Mouse (Mus musculus): ENCODE results near the gene Tbc1d10b. TPM values are rescaled to one million over a fixed set of nuclear protein-coding genes. Genes with fewer than 3 reads are reported as not detected.

Tbc1d10b gene
- polyA plus RNA-seq, 1 experiment from 2014 or later, result 8.6 TPM

- peaks cover 8% of the 10 kb centered on the region; the same call in 1 of the 2 replicates for H3K36me3 ChIP-seq (replicated peaks; ENCODE audit: insufficient read depth, low read length)
- H3K27ac ChIP-seq (ENCODE audit: low read depth), result peak overlapping the region; percentile 84
- DNase-seq (no peak), ATAC-seq (no peak)
- no peaks in the 10 kb centered on the region for H3K9me3 ChIP-seq (ENCODE audit: low read length)
- peak overlapping the region; percentile 52 for H3K9ac ChIP-seq (replicated peaks)
- TF ChIP-seq CTCF (IDR thresholded peaks at IDR 0.05; ENCODE audit: low read depth) (no peak), EP300 (IDR thresholded peaks at IDR 0.05; ENCODE audit: low read depth) (no peak)
- H3K4me1 ChIP-seq (ENCODE audit: insufficient read depth), result peaks cover 33% of the 10 kb centered on the region
- 72% methylated on average over 5 of the region's 5 CpGs for WGBS (ENCODE audit: insufficient replicate concordance)
- peak overlapping the region; percentile 67 for H3K4me3 ChIP-seq (ENCODE audit: low read depth, low read length)
- peak overlapping the region; percentile 79 for H3K4me2 ChIP-seq (ENCODE audit: low read depth, low read length)
- no peaks in the 10 kb centered on the region for H3K27me3 ChIP-seq (ENCODE audit: insufficient read depth, low read length)
Observed at GRCm38 (mm10) chr7:127209851-127210250, 1.6 kb upstream of the Tbc1d10b start.

- peaks cover 32% of the 10 kb centered on the region for H3K4me1 ChIP-seq (ENCODE audit: insufficient read depth)
- H3K9ac ChIP-seq (replicated peaks), result peak within 1 kb of the TSS; percentile 91
- peak within 1 kb of the TSS; percentile 79 for H3K4me2 ChIP-seq (ENCODE audit: low read depth, low read length)
- ATAC-seq, result peak; percentile 91
- peak within 1 kb of the TSS; percentile 67 for H3K4me3 ChIP-seq (ENCODE audit: low read depth, low read length)
- peak; percentile 94 for DNase-seq
- no peaks in the 10 kb centered on the region for H3K27me3 ChIP-seq (ENCODE audit: insufficient read depth, low read length)
- TF ChIP-seq EP300 (IDR thresholded peaks at IDR 0.05; ENCODE audit: low read depth), result peak; percentile 68; the same call in 1 of the 2 replicates
- peak; percentile 94 for TF ChIP-seq CTCF (IDR thresholded peaks at IDR 0.05; ENCODE audit: low read depth)
- no peaks in the 10 kb centered on the region for H3K9me3 ChIP-seq (ENCODE audit: low read length)
- H3K27ac ChIP-seq (ENCODE audit: low read depth), result peak within 1 kb of the TSS; percentile 84
- WGBS (ENCODE audit: insufficient replicate concordance), result under 1% methylated on average over 36 of the region's 44 CpGs
- H3K36me3 ChIP-seq (replicated peaks; ENCODE audit: insufficient read depth, low read length), result peaks cover 4% of the 10 kb centered on the region; the same call in 1 of the 2 replicates
Observed at GRCm38 (mm10) chr7:127208553-127209438, 528 bp upstream of the Tbc1d10b start, which contains the start of gene Mylpf. Gene Mylpf (plus strand): TSS chr7:127208890.

- ATAC-seq (no peak), DNase-seq (no peak)
- peak overlapping the region; percentile 84 for H3K27ac ChIP-seq (ENCODE audit: low read depth)
- H3K4me1 ChIP-seq (ENCODE audit: insufficient read depth), result peaks cover 29% of the 10 kb centered on the region
- 1% methylated on average over 51 of the region's 53 CpGs for WGBS (ENCODE audit: insufficient replicate concordance)
- peaks cover 16% of the 10 kb centered on the region for H3K36me3 ChIP-seq (replicated peaks; ENCODE audit: insufficient read depth, low read length)
- TF ChIP-seq EP300 (IDR thresholded peaks at IDR 0.05; ENCODE audit: low read depth), result no peak
- TF ChIP-seq CTCF (IDR thresholded peaks at IDR 0.05; ENCODE audit: low read depth), result no peak
- no peaks in the 10 kb centered on the region for H3K27me3 ChIP-seq (ENCODE audit: insufficient read depth, low read length)
- peak overlapping the region; percentile 67 for H3K4me3 ChIP-seq (ENCODE audit: low read depth, low read length)
- H3K4me2 ChIP-seq (ENCODE audit: low read depth, low read length), result peak overlapping the region; percentile 79
- H3K9me3 ChIP-seq (ENCODE audit: low read length), result no peaks in the 10 kb centered on the region
- peak overlapping the region; percentile 91 for H3K9ac ChIP-seq (replicated peaks)
Observed at GRCm38 (mm10) chr7:127207374-127208294, 634 bp downstream of the Tbc1d10b start.

GRCm38 (mm10) chr7:127206606-127207005 is 1.7 kb downstream of the Tbc1d10b start:
- DNase-seq (no peak), ATAC-seq (no peak)
- H3K27ac ChIP-seq (ENCODE audit: low read depth), result peak overlapping the region; percentile 84
- peak overlapping the region; percentile 91 for H3K9ac ChIP-seq (replicated peaks)
- no peak for TF ChIP-seq EP300 (IDR thresholded peaks at IDR 0.05; ENCODE audit: low read depth)
- TF ChIP-seq CTCF (IDR thresholded peaks at IDR 0.05; ENCODE audit: low read depth), result no peak
- H3K4me3 ChIP-seq (ENCODE audit: low read depth, low read length), result peak overlapping the region; percentile 67
- H3K27me3 ChIP-seq (ENCODE audit: insufficient read depth, low read length), result no peaks in the 10 kb centered on the region
- H3K9me3 ChIP-seq (ENCODE audit: low read length), result no peaks in the 10 kb centered on the region
- peaks cover 20% of the 10 kb centered on the region for H3K36me3 ChIP-seq (replicated peaks; ENCODE audit: insufficient read depth, low read length)
- 24% methylated on average over 2 of the region's 2 CpGs for WGBS (ENCODE audit: insufficient replicate concordance)
- peak overlapping the region; percentile 79 for H3K4me2 ChIP-seq (ENCODE audit: low read depth, low read length)
- H3K4me1 ChIP-seq (ENCODE audit: insufficient read depth), result peaks cover 29% of the 10 kb centered on the region

GRCm38 (mm10) chr7:127196484-127196883 is 11.8 kb downstream of the Tbc1d10b start:
- no peak for TF ChIP-seq EP300 (IDR thresholded peaks at IDR 0.05; ENCODE audit: low read depth)
- TF ChIP-seq CTCF (IDR thresholded peaks at IDR 0.05; ENCODE audit: low read depth), result no peak
- DNase-seq (no peak), ATAC-seq (no peak)
- 52% methylated on average over 11 of the region's 11 CpGs for WGBS (ENCODE audit: insufficient replicate concordance)
- Histone ChIP-seq H3K27me3 (ENCODE audit: insufficient read depth, low read length) (no peaks in the 10 kb centered on the region), H3K4me2 (ENCODE audit: low read depth, low read length) (peak overlapping the region; percentile 78), H3K9ac (replicated peaks) (peak overlapping the region; percentile 67), H3K4me1 (ENCODE audit: insufficient read depth) (peaks cover 18% of the 10 kb centered on the region), H3K36me3 (replicated peaks; ENCODE audit: insufficient read depth, low read length) (peaks cover 79% of the 10 kb centered on the region), H3K4me3 (ENCODE audit: low read depth, low read length) (peak overlapping the region; percentile 65), H3K27ac (ENCODE audit: low read depth) (peak overlapping the region; percentile 72), H3K9me3 (ENCODE audit: low read length) (no peaks in the 10 kb centered on the region)
